In the genomic region with DNA sequence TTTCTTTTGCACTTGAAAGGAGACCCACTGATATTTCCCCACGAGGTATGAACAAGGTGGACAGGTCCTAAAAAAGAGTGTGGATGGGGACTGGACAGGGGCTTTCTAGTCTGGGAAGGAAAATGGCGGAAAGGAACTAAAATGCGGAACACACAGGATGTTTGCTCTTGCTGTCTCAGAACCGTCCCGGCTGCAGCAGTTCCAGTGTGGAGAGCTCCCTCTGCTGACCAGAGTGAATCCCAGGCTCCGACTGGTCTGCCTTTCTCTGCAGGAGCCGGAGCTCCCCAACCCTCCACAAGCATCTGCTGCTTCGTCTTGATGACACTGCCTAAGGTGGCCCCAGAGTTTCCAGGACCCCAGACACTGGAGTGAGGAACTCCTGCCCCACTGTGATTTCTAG, we compare ENCODE assay signal across 8 mouse cellular contexts. TPM values are rescaled to one million over a fixed set of nuclear protein-coding genes. Genes with fewer than 3 reads are reported as not detected.
DNase-seq lines count a peak whose midpoint lies in the region; ATAC-seq and TF ChIP-seq lines count a peak whose summit lies in the region.

No protein-coding gene starts in this region.

- peak; percentile 83 for TF ChIP-seq CTCF in hindbrain, postnatal 0 days (IDR thresholded peaks at IDR 0.05; ENCODE audit: low read depth)

- peak overlapping the region; percentile 60 for H3K4me2 ChIP-seq in hindbrain, postnatal 0 days (ENCODE audit: low read depth, low read length)

- peaks cover 33% of the 10 kb centered on the region; the same call in 1 of the 2 replicates for H3K36me3 ChIP-seq in hindbrain, postnatal 0 days (ENCODE audit: insufficient read depth, low read length)

- peak; percentile 95 for DNase-seq in ZHBTc4 (ENCODE audit: low read depth, low spot score)
- DNase-seq in cerebellum, postnatal 4 days (ENCODE audit: low spot score in 2 of 2): peak; percentile 66 to 84
- peak; percentile 91 for DNase-seq in gastrocnemius, adult 18-20 months (ENCODE audit: low spot score)
- peak; percentile 90 for DNase-seq in hindbrain, postnatal 0 days (ENCODE audit: low spot score)
- DNase-seq in left cerebral cortex, adult 8-10 months (ENCODE audit: low spot score in 2 of 2): peak; percentile 60 to 89
- peak; percentile 95 for DNase-seq in right cerebral cortex, postnatal 10 days (ENCODE audit: low spot score in 2 of 2)
- peak; percentile 76 to 87 for DNase-seq in urinary bladder, postnatal 36 days (ENCODE audit: low spot score in 2 of 2)

- no peak overlapping the region for H3K4me3 ChIP-seq in hindbrain, postnatal 0 days (ENCODE audit: low read length)

- H3K9ac ChIP-seq in hindbrain, postnatal 0 days (replicated peaks; ENCODE audit: low read length): no peak overlapping the region

- peak; percentile 39 for ATAC-seq in hindbrain, postnatal 0 days
- peak; percentile 65 for ATAC-seq in megakaryocyte, adult 5-6 weeks (ENCODE audit: poor library complexity, severe bottlenecking)

- peak overlapping the region; percentile 90 for H3K27ac ChIP-seq in hindbrain, postnatal 0 days

- no peaks in the 10 kb centered on the region for H3K9me3 ChIP-seq in hindbrain, postnatal 0 days (ENCODE audit: low read length)

- WGBS in hindbrain, postnatal 0 days: 3% methylated on average over 8 of the region's 8 CpGs

- H3K27me3 ChIP-seq in hindbrain, postnatal 0 days (ENCODE audit: insufficient read depth, low read length): no peaks in the 10 kb centered on the region

- H3K4me1 ChIP-seq in hindbrain, postnatal 0 days (ENCODE audit: insufficient read depth, low read length): peaks cover 17% of the 10 kb centered on the region; the same call in 1 of the 2 replicates

RNA-seq across cellular contexts. Expression of a gene that starts 9.6 kb away (rescaled TPM):
- not detected for total RNA-seq in gastrocnemius, adult 18-20 months (2021)
- total RNA-seq in hindbrain, postnatal 0 days (2014; rRNA removed): 15.9 and 21.6 TPM in 2 replicates
- polyA plus RNA-seq in hindbrain, postnatal 0 days (2015; fragmentation: Nextera tagmentation; extraction: Ambion mirVana): 24.8 and 26.3 TPM in 2 replicates
- under 1 TPM; 0.53 to 0.80 (median 0.62) TPM for total RNA-seq in left cerebral cortex, adult 8-10 months (2022)
- total RNA-seq in megakaryocyte, adult 5-6 weeks (2015): 105 and 116 TPM in 2 replicates
- 116 and 125 TPM in 2 replicates for total RNA-seq in megakaryocyte, adult 5-6 weeks (2017)

RNA-seq across cellular contexts. Expression of a gene that starts 20.1 kb away (rescaled TPM):
- total RNA-seq in gastrocnemius, adult 18-20 months (2021): 1 to 10 TPM; 9.4 to 9.5 TPM
- 84.8 and 85.7 TPM in 2 replicates for total RNA-seq in hindbrain, postnatal 0 days (2014; rRNA removed)
- polyA plus RNA-seq in hindbrain, postnatal 0 days (2015; fragmentation: Nextera tagmentation; extraction: Ambion mirVana): 42.8 and 45.7 TPM in 2 replicates
- 10 to 100 TPM; 37.1 to 42.9 (median 39.7) TPM for total RNA-seq in left cerebral cortex, adult 8-10 months (2022)
- total RNA-seq in megakaryocyte, adult 5-6 weeks (2015): 28.0 and 34.5 TPM in 2 replicates
- 15.8 and 20.5 TPM in 2 replicates for total RNA-seq in megakaryocyte, adult 5-6 weeks (2017)

RNA-seq across cellular contexts. Expression of a gene that starts 23.7 kb away (rescaled TPM):
- 10 to 100 TPM; 20.0 to 23.5 TPM for total RNA-seq in gastrocnemius, adult 18-20 months (2021)
- 25.4 and 40.8 TPM in 2 replicates for total RNA-seq in hindbrain, postnatal 0 days (2014; rRNA removed)
- 21.3 and 21.9 TPM in 2 replicates for polyA plus RNA-seq in hindbrain, postnatal 0 days (2015; fragmentation: Nextera tagmentation; extraction: Ambion mirVana)
- total RNA-seq in left cerebral cortex, adult 8-10 months (2022): 10 to 100 TPM; 32.3 to 37.9 (median 33.5) TPM
- total RNA-seq in megakaryocyte, adult 5-6 weeks (2015): 18.8 and 20.5 TPM in 2 replicates
- 17.7 and 20.2 TPM in 2 replicates for total RNA-seq in megakaryocyte, adult 5-6 weeks (2017)

RNA-seq across cellular contexts. Expression of a gene that starts 27.6 kb away (rescaled TPM):
- 1 to 10 TPM; 7.0 to 9.6 TPM for total RNA-seq in gastrocnemius, adult 18-20 months (2021)
- 31.3 and 35.2 TPM in 2 replicates for total RNA-seq in hindbrain, postnatal 0 days (2014; rRNA removed)
- 14.7 and 17.8 TPM in 2 replicates for polyA plus RNA-seq in hindbrain, postnatal 0 days (2015; fragmentation: Nextera tagmentation; extraction: Ambion mirVana)
- total RNA-seq in left cerebral cortex, adult 8-10 months (2022): 10 to 100 TPM; 20.3 to 22.2 (median 20.9) TPM
- total RNA-seq in megakaryocyte, adult 5-6 weeks (2015): 7.3 and 10.3 TPM in 2 replicates
- total RNA-seq in megakaryocyte, adult 5-6 weeks (2017): 7.4 and 10.4 TPM in 2 replicates

RNA-seq across cellular contexts. Expression of a gene that starts 34.8 kb away (rescaled TPM):
- total RNA-seq in gastrocnemius, adult 18-20 months (2021): 1 to 10 TPM; 3.5 to 3.7 TPM
- 68.9 and 135 TPM in 2 replicates for total RNA-seq in hindbrain, postnatal 0 days (2014; rRNA removed)
- 28.6 and 34.1 TPM in 2 replicates for polyA plus RNA-seq in hindbrain, postnatal 0 days (2015; fragmentation: Nextera tagmentation; extraction: Ambion mirVana)
- 10 to 100 TPM; 15.2 to 19.4 (median 17.1) TPM for total RNA-seq in left cerebral cortex, adult 8-10 months (2022)
- 13.2 and 15.7 TPM in 2 replicates for total RNA-seq in megakaryocyte, adult 5-6 weeks (2015)
- total RNA-seq in megakaryocyte, adult 5-6 weeks (2017): 11.4 and 26.6 TPM in 2 replicates
